ENCODE assay signal across 19 mouse cellular contexts in the genomic region with DNA sequence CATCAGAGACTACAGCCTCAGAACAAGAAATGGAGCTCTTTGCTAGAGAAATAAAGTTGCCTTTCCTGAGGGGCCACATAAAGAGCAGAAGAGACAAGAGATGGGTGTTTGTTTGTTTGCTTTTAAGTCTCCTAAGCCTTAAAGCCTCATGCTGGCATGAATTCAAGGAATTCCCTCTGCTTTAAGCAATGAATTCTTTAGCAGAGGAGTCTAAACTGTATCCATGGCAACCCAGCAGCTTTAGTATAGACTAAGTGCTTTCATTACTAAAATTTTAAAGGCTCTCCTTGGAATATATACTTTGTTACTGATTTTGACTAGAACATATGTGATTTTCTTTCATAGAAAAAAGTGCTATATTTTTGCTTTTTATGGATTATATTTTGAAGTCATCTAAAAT.
DNase-seq lines count a peak whose midpoint lies in the region; ATAC-seq lines count a peak whose summit lies in the region.
"Had no signal": no experiment of that assay in that cellular context is flagged by ENCODE, and none has a peak within 500 bp of the region (broad histone marks: within the 10 kb centered on the region; RNA-seq: fewer than 3 reads in every experiment).

No protein-coding gene starts in this region.

- H3K9ac ChIP-seq in hindbrain, embryonic 14.5 days = no peak overlapping the region
- H3K9ac ChIP-seq in hindbrain, embryonic 13.5 days = no peak overlapping the region
- no peak overlapping the region for H3K9ac ChIP-seq in midbrain, embryonic 11.5 days (ENCODE audit: low read length)
- H3K9ac ChIP-seq in hindbrain, embryonic 16.5 days (ENCODE audit: low read depth, low read length) = no peak overlapping the region
- H3K9ac ChIP-seq: heart, embryonic 15.5 days; kidney, embryonic 15.5 days; limb, embryonic 13.5 days; liver, postnatal 0 days had no signal

- peaks cover 6% of the 10 kb centered on the region; the same call in 1 of the 2 replicates for H3K4me1 ChIP-seq in hindbrain, embryonic 14.5 days (replicated peaks; ENCODE audit: control insufficient read depth, insufficient read depth, low read length)
- peaks cover 6% of the 10 kb centered on the region; the same call in 1 of the 2 replicates for H3K4me1 ChIP-seq in hindbrain, embryonic 13.5 days (replicated peaks)
- 0 out of 2 replicates have a peak, but pooled peaks cover 2% of the 10 kb centered on the region for H3K4me1 ChIP-seq in midbrain, embryonic 11.5 days (ENCODE audit: control insufficient read depth, insufficient read depth, low read length)
- H3K4me1 ChIP-seq in midbrain, embryonic 10.5 days = peaks cover 15% of the 10 kb centered on the region; the same call in 1 of the 2 replicates
- H3K4me1 ChIP-seq in hindbrain, embryonic 16.5 days (ENCODE audit: control insufficient read depth, insufficient read depth, low read depth, low read length) = peaks cover 5% of the 10 kb centered on the region
- H3K4me1 ChIP-seq: heart, embryonic 15.5 days; limb, embryonic 13.5 days; megakaryocyte, embryonic 14.5 days had no signal

- no peak overlapping the region for H3K4me2 ChIP-seq in hindbrain, embryonic 14.5 days (replicated peaks)
- no peak overlapping the region for H3K4me2 ChIP-seq in hindbrain, embryonic 13.5 days
- H3K4me2 ChIP-seq in midbrain, embryonic 11.5 days = no peak overlapping the region
- H3K4me2 ChIP-seq in hindbrain, embryonic 16.5 days (ENCODE audit: low read length) = no peak overlapping the region
- H3K4me2 ChIP-seq: heart, embryonic 15.5 days; kidney, embryonic 15.5 days; limb, embryonic 13.5 days had no signal

- H3K36me3 ChIP-seq in hindbrain, embryonic 14.5 days (replicated peaks; ENCODE audit: control insufficient read depth, insufficient read depth) = no peaks in the 10 kb centered on the region
- H3K36me3 ChIP-seq in hindbrain, embryonic 13.5 days = no peaks in the 10 kb centered on the region
- no peaks in the 10 kb centered on the region for H3K36me3 ChIP-seq in midbrain, embryonic 11.5 days (ENCODE audit: control insufficient read depth, insufficient read depth, low read length)
- no peaks in the 10 kb centered on the region for H3K36me3 ChIP-seq in midbrain, embryonic 10.5 days
- H3K36me3 ChIP-seq in hindbrain, embryonic 16.5 days (ENCODE audit: control insufficient read depth, insufficient read depth, low read length) = no peaks in the 10 kb centered on the region
- H3K36me3 ChIP-seq: heart, embryonic 15.5 days; kidney, embryonic 15.5 days; limb, embryonic 13.5 days had no signal

- no peaks in the 10 kb centered on the region for H3K27me3 ChIP-seq in hindbrain, embryonic 14.5 days (ENCODE audit: control insufficient read depth, insufficient read depth, low read length)
- H3K27me3 ChIP-seq in hindbrain, embryonic 13.5 days = no peaks in the 10 kb centered on the region
- no peaks in the 10 kb centered on the region for H3K27me3 ChIP-seq in midbrain, embryonic 11.5 days (ENCODE audit: control insufficient read depth, insufficient read depth, low read length)
- H3K27me3 ChIP-seq in midbrain, embryonic 10.5 days (ENCODE audit: low read depth, poor library complexity, severe bottlenecking) = no peaks in the 10 kb centered on the region
- H3K27me3 ChIP-seq in hindbrain, embryonic 16.5 days (replicated peaks; ENCODE audit: control insufficient read depth, insufficient read depth, low read length) = no peaks in the 10 kb centered on the region
- H3K27me3 ChIP-seq: heart, embryonic 15.5 days; kidney, embryonic 15.5 days; limb, embryonic 13.5 days; megakaryocyte, embryonic 14.5 days had no signal

- no peaks in the 10 kb centered on the region for H3K9me3 ChIP-seq in hindbrain, embryonic 14.5 days (ENCODE audit: control insufficient read depth, low read length)
- no peaks in the 10 kb centered on the region for H3K9me3 ChIP-seq in hindbrain, embryonic 13.5 days
- no peaks in the 10 kb centered on the region for H3K9me3 ChIP-seq in midbrain, embryonic 11.5 days (ENCODE audit: control insufficient read depth, low read length)
- no peaks in the 10 kb centered on the region for H3K9me3 ChIP-seq in midbrain, embryonic 10.5 days (replicated peaks)
- no peaks in the 10 kb centered on the region for H3K9me3 ChIP-seq in hindbrain, embryonic 16.5 days (ENCODE audit: control insufficient read depth, low read length)
- H3K9me3 ChIP-seq: heart, embryonic 15.5 days; kidney, embryonic 15.5 days; limb, embryonic 13.5 days had no signal

- peak; percentile 56 for DNase-seq in hindbrain, embryonic 14.5 days (ENCODE audit: low spot score)
- no peak for DNase-seq in midbrain, embryonic 11.5 days (ENCODE audit: low spot score, missing footprints)
- no peak for DNase-seq in midbrain, embryonic 10.5 days (ENCODE audit: low spot score)
- peak; percentile 19 for DNase-seq in telencephalon, adult 2 months (ENCODE audit: low read depth, low spot score)
- no peak for DNase-seq in kidney, postnatal 14 days
- DNase-seq: adrenal gland, postnatal 25 days; B cell, adult 2 months; cerebellum, adult 11-12 months; liver, postnatal 0 days; retina, postnatal 1 day; spleen, adult 18-20 months had no signal

- ATAC-seq in hindbrain, embryonic 14.5 days (ENCODE audit: low FRiP score) = peak; percentile 58; the same call in 1 of the 2 replicates
- no peak for ATAC-seq in hindbrain, embryonic 13.5 days (ENCODE audit: low FRiP score)
- ATAC-seq in midbrain, embryonic 11.5 days (ENCODE audit: low FRiP score) = peak; percentile 54
- peak; percentile 85 for ATAC-seq in hindbrain, embryonic 16.5 days
- ATAC-seq in CD4-positive, CD25-positive, alpha-beta regulatory T cell, adult 4 months = no peak
- ATAC-seq: liver, postnatal 0 days had no signal

- H3K27ac ChIP-seq in hindbrain, embryonic 14.5 days = no peak overlapping the region
- H3K27ac ChIP-seq in hindbrain, embryonic 13.5 days = no peak overlapping the region
- no peak overlapping the region for H3K27ac ChIP-seq in midbrain, embryonic 11.5 days (ENCODE audit: low read depth, low read length)
- no peak overlapping the region for H3K27ac ChIP-seq in midbrain, embryonic 10.5 days (replicated peaks)
- no peak overlapping the region for H3K27ac ChIP-seq in hindbrain, embryonic 16.5 days (ENCODE audit: low read depth, low read length)
- H3K27ac ChIP-seq: heart, embryonic 15.5 days; kidney, embryonic 15.5 days; limb, embryonic 13.5 days had no signal

- H3K4me3 ChIP-seq in hindbrain, embryonic 14.5 days (replicated peaks; ENCODE audit: low read length) = no peak overlapping the region
- H3K4me3 ChIP-seq in hindbrain, embryonic 13.5 days = no peak overlapping the region
- H3K4me3 ChIP-seq in midbrain, embryonic 11.5 days (ENCODE audit: low read depth, low read length) = no peak overlapping the region
- H3K4me3 ChIP-seq in midbrain, embryonic 10.5 days = no peak overlapping the region
- no peak overlapping the region for H3K4me3 ChIP-seq in hindbrain, embryonic 16.5 days (ENCODE audit: low read length)
- H3K4me3 ChIP-seq: erythroblast, embryonic 14.5 days; heart, embryonic 15.5 days; kidney, embryonic 15.5 days; limb, embryonic 13.5 days; megakaryocyte, embryonic 14.5 days had no signal

Comparison
In these comparisons a context has a peak if more than half of its experiments do, and no peak if none do; other contexts are left out.
1. ATAC-seq: peak in hindbrain, embryonic 14.5 days (single experiment), midbrain, embryonic 11.5 days (single experiment) and hindbrain, embryonic 16.5 days (single experiment); none in hindbrain, embryonic 13.5 days (single experiment) and CD4-positive, CD25-positive, alpha-beta regulatory T cell, adult 4 months (single experiment).
2. DNase-seq: peak in hindbrain, embryonic 14.5 days (single experiment) and telencephalon, adult 2 months (single experiment); none in midbrain, embryonic 11.5 days (single experiment), midbrain, embryonic 10.5 days (single experiment) and kidney, postnatal 14 days (single experiment).